Mouse (Mus musculus) hindbrain, embryonic 15.5 days (tissue): ENCODE data around the gene 4921511M17Rik. TPM values are rescaled to one million over a fixed set of nuclear protein-coding genes. Genes with fewer than 3 reads are reported as not detected.
"Not testable (repeated sequence)": the region's sequence is repeated elsewhere in the genome, so short reads cannot be mapped to it uniquely, and the experiment has no call there.

Source experiments
- ATAC-seq: fragments of 200-750 bp; cut with Nextera tagmentation; 2 replicates; pipeline ENCODE4 v1.8.0; 2017; ENCODE audit warnings: low read depth, moderate number of reproducible peaks, moderate TSS enrichment; ENCODE audit not compliant: low FRiP score
- H3K27ac ChIP-seq: fragments of 300-500 bp; sonication (generic); replicated peaks from 2 replicates; pipeline ENCODE4 v1.5.1; 2015; ENCODE audit warnings: mild to moderate bottlenecking, inconsistent platforms
- H3K27me3 ChIP-seq: fragments of 300-500 bp; sonication (generic); 2 replicates; pipeline ENCODE4 v1.6.1; 2015; ENCODE audit warnings: control low read depth, inconsistent platforms
- H3K36me3 ChIP-seq: fragments of 300-500 bp; sonication (generic); 2 replicates; pipeline ENCODE4 v1.6.1; 2015; ENCODE audit warnings: control low read depth, inconsistent platforms
- H3K4me1 ChIP-seq: fragments of 300-500 bp; sonication (generic); replicated peaks from 2 replicates; pipeline ENCODE4 v1.6.1; 2015; ENCODE audit warnings: control low read depth, inconsistent platforms
- H3K4me2 ChIP-seq: fragments of 300-500 bp; sonication (generic); 2 replicates; pipeline ENCODE4 v1.6.1; 2015; ENCODE audit warnings: moderate library complexity, mild to moderate bottlenecking, inconsistent platforms
- H3K4me3 ChIP-seq: fragments of 300-500 bp; sonication (generic); 2 replicates; pipeline ENCODE4 v1.5.1; 2015; ENCODE audit warnings: mild to moderate bottlenecking, inconsistent platforms
- H3K9ac ChIP-seq: fragments of 300-500 bp; sonication (generic); 2 replicates; pipeline ENCODE4 v1.6.1; 2015; ENCODE audit warnings: inconsistent platforms
- H3K9me3 ChIP-seq: fragments of 300-500 bp; sonication (generic); 2 replicates; pipeline ENCODE4 v1.6.1; 2016; ENCODE audit warnings: control low read depth, inconsistent platforms
- WGBS: fragments of 180-500 bp; shearing (Covaris S2); methylation state at CpG from one replicate; pipeline ENCODE4 v1.1.7; 2015; 5-methylcytosine and 5-hydroxymethylcytosine counted together
- polyA plus RNA-seq: library from polyadenylated mRNA; unstranded; fragments of >200 nt; fragmentation: Nextera tagmentation; extraction: Ambion mirVana; gene quantifications from 2 replicates; pipeline ENCODE4 v1.2.1, GENCODE M21; 2015

4921511M17Rik gene
- polyA plus RNA-seq = not detected in 2 replicates

- not testable (repeated sequence) for H3K27ac ChIP-seq, H3K27me3 ChIP-seq, H3K4me1 ChIP-seq, H3K9me3 ChIP-seq, H3K4me3 ChIP-seq, H3K9ac ChIP-seq, H3K36me3 ChIP-seq, H3K4me2 ChIP-seq, ATAC-seq
These were observed at the start of gene 4921511M17Rik for GRCm38 (mm10) chrX:154033727-154034126. TSS of gene 4921511M17Rik (minus strand) at chrX:154033827.

DNA sequence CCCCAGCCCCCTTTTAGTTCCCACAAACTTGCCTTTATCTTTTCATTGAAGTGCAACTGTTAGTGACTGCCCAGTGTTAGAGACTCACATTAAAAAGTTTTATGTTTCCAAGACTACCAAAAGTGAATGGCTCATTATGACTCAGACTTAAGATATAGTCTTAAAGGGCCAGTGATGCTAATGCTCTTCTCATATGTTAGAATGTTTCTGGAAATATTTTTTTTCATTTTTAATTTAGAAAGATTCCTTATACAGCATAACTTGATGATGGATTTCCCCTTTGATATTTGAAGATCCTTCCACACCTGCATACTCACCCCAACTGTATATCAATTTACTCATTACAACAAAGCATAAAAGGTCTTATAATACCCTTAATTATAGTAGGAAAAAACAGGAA is 21.3 kb upstream of the 4921511M17Rik start, which contains the start of gene Gm10057:
TSS of gene Gm10057 (minus strand) at position 101 of the 400 bp plus-strand sequence.
- not testable (repeated sequence) for H3K36me3 ChIP-seq, H3K4me3 ChIP-seq, H3K4me1 ChIP-seq, ATAC-seq, H3K9ac ChIP-seq, H3K27ac ChIP-seq, H3K9me3 ChIP-seq, H3K4me2 ChIP-seq, H3K27me3 ChIP-seq

DNA sequence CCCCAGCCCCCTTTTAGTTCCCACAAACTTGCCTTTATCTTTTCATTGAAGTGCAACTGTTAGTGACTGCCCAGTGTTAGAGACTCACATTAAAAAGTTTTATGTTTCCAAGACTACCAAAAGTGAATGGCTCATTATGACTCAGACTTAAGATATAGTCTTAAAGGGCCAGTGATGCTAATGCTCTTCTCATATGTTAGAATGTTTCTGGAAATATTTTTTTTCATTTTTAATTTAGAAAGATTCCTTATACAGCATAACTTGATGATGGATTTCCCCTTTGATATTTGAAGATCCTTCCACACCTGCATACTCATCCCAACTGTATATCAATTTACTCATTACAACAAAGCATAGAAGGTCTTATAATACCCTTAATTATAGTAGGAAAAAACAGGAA is 21.1 kb downstream of the 4921511M17Rik start, which contains the start of gene Samt1:
TSS of gene Samt1 (minus strand) at position 101 of the 400 bp plus-strand sequence.
- not testable (repeated sequence) for ATAC-seq, H3K27ac ChIP-seq, H3K36me3 ChIP-seq, H3K9ac ChIP-seq, H3K4me3 ChIP-seq, H3K4me1 ChIP-seq, H3K9me3 ChIP-seq, H3K27me3 ChIP-seq, H3K4me2 ChIP-seq

- not testable (repeated sequence) for H3K27ac ChIP-seq, H3K36me3 ChIP-seq, H3K9me3 ChIP-seq, H3K9ac ChIP-seq, H3K4me1 ChIP-seq, H3K4me3 ChIP-seq, H3K27me3 ChIP-seq, ATAC-seq, H3K4me2 ChIP-seq
- no CpG with 5 or more reads among the region's 2 CpGs for WGBS
These were observed 56.7 kb downstream of the 4921511M17Rik start for GRCm38 (mm10) chrX:153976914-153977313.

- not testable (repeated sequence) for H3K9me3 ChIP-seq, H3K4me1 ChIP-seq, H3K9ac ChIP-seq, ATAC-seq, H3K27ac ChIP-seq, H3K4me3 ChIP-seq, H3K27me3 ChIP-seq, H3K4me2 ChIP-seq, H3K36me3 ChIP-seq
- WGBS = 21% methylated on average over 4 of the region's 4 CpGs
These were observed 57.2 kb downstream of the 4921511M17Rik start for GRCm38 (mm10) chrX:153976467-153976866.

- H3K27ac ChIP-seq = no peak overlapping the region
- no peak overlapping the region for H3K4me3 ChIP-seq
- H3K9ac ChIP-seq = no peak overlapping the region
- no peaks in the 10 kb centered on the region for H3K36me3 ChIP-seq
- H3K9me3 ChIP-seq = no peaks in the 10 kb centered on the region
- no peaks in the 10 kb centered on the region for H3K4me1 ChIP-seq
- H3K27me3 ChIP-seq = no peaks in the 10 kb centered on the region
- 9% methylated on average over 2 of the region's 2 CpGs for WGBS
- no peak for ATAC-seq
- no peak overlapping the region for H3K4me2 ChIP-seq
These were observed 59.2 kb downstream of the 4921511M17Rik start for GRCm38 (mm10) chrX:153974450-153974849.

Other genes with a start within 250 kb of the 4921511M17Rik start
- gene Spin2c, start 201.6 kb downstream of the 4921511M17Rik start, polyA plus RNA-seq = 25.5 and 28.5 TPM in 2 replicates
- not detected in 2 replicates for gene Samt1, start 21.2 kb downstream of the 4921511M17Rik start, polyA plus RNA-seq
- gene Gm10057, start 21.2 kb upstream of the 4921511M17Rik start, polyA plus RNA-seq = not detected in 2 replicates
- gene Gm15140, start 86.9 kb upstream of the 4921511M17Rik start, polyA plus RNA-seq = not detected in 2 replicates